Mouse (Mus musculus) MEL (cell line): Measurements from ENCODE around the gene Smc4. TPM values are rescaled to one million over a fixed set of nuclear protein-coding genes. Genes with fewer than 3 reads are reported as not detected.

ENCODE experiments used
- DNase-seq: peaks from one replicate; pipeline ENCODE4 v3.0.0; 2011; ENCODE audit warnings: low read depth, low spot score
- H3K27ac ChIP-seq: 2 replicates; pipeline ENCODE4 v1.5.1; 2012; ENCODE audit warnings: low read depth, mild to moderate bottlenecking, control low read depth, low read length, moderate library complexity; ENCODE audit not compliant: control insufficient read depth
- H3K27me3 ChIP-seq, 2 experiments: fragments of 150-350 bp in 1 of 2; sonication (generic) in 1 of 2; 2 replicates each; pipeline ENCODE4 v1.6.1; 2012; ENCODE audit warnings: low read length in 2 of 2, mild to moderate bottlenecking in 2 of 2, improper control_type of control experiment in 1 of 2, moderate library complexity in 1 of 2; ENCODE audit not compliant: insufficient read depth in 2 of 2, control insufficient read depth in 1 of 2
- H3K36me3 ChIP-seq, 2 experiments: 2 replicates each; pipeline ENCODE4 v1.6.1; 2012 to 2014; ENCODE audit warnings: low read length in 2 of 2, improper control_type of control experiment in 1 of 2, inconsistent platforms in 1 of 2, mild to moderate bottlenecking in 1 of 2; ENCODE audit not compliant: insufficient read depth in 2 of 2, control insufficient read depth in 1 of 2
- H3K4me1 ChIP-seq, 2 experiments: fragments of 150-350 bp in 1 of 2; sonication (generic) in 1 of 2; 2 replicates each; pipeline ENCODE4 v1.6.1; 2012; ENCODE audit warnings: low read length in 2 of 2, improper control_type of control experiment in 1 of 2, mild to moderate bottlenecking in 1 of 2; ENCODE audit not compliant: insufficient read depth in 2 of 2, control insufficient read depth in 1 of 2
- H3K4me3 ChIP-seq, 2 experiments: fragments of 150-350 bp in 1 of 2; sonication (generic) in 1 of 2; 2 replicates each; pipeline ENCODE4 v1.5.1; 2012; ENCODE audit warnings: low read depth in 2 of 2, low read length in 2 of 2, mild to moderate bottlenecking in 2 of 2, moderate library complexity in 2 of 2, control low read depth in 1 of 2, improper control_type of control experiment in 1 of 2; ENCODE audit not compliant: control insufficient read depth in 1 of 2, insufficient read depth in 1 of 2
- H3K79me2 ChIP-seq: 2 replicates; pipeline ENCODE4 v1.6.1; 2012; ENCODE audit warnings: mild to moderate bottlenecking, low read length, moderate library complexity; ENCODE audit not compliant: control insufficient read depth, poor library complexity, insufficient read depth
- H3K9ac ChIP-seq: 2 replicates; pipeline ENCODE4 v1.6.1; 2012; ENCODE audit warnings: low read depth, mild to moderate bottlenecking, control low read depth, low read length, moderate library complexity; ENCODE audit not compliant: control insufficient read depth, poor library complexity, severe bottlenecking
- H3K9me3 ChIP-seq: fragments of 150-350 bp; sonication (generic); replicated peaks from 2 replicates; pipeline ENCODE4 v1.6.1; 2012; ENCODE audit warnings: mild to moderate bottlenecking, low read length, improper control_type of control experiment, moderate library complexity; ENCODE audit not compliant: insufficient read depth
- CHD1 ChIP-seq: IDR thresholded peaks from 2 replicates; pipeline ENCODE4 v1.6.1; 2012; ENCODE audit warnings: low read depth, mild to moderate bottlenecking, inconsistent platforms, low read length, improper control_type of control experiment
- CHD2 ChIP-seq: IDR thresholded peaks from 2 replicates; pipeline ENCODE4 v1.6.1; 2011; ENCODE audit warnings: low read length, improper control_type of control experiment
- CTCF ChIP-seq, 3 experiments: IDR thresholded peaks in 2 of 3; conservative IDR thresholded peaks in 1 of 3; 2 replicates each; pipeline ENCODE4 v1.5.1; 2011 to 2012; ENCODE audit warnings: low read length in 3 of 3, low read depth in 2 of 3, mild to moderate bottlenecking in 2 of 3, improper control_type of control experiment in 1 of 3, inconsistent platforms in 1 of 3, mixed read lengths in 1 of 3, moderate library complexity in 1 of 3; ENCODE audit not compliant: control insufficient read depth in 1 of 3, insufficient read depth in 1 of 3, poor library complexity in 1 of 3, severe bottlenecking in 1 of 3
- ELF1 ChIP-seq: IDR thresholded peaks from 2 replicates; pipeline ENCODE4 v1.6.1; 2014; ENCODE audit warnings: low read depth, mild to moderate bottlenecking, inconsistent platforms, low read length, improper control_type of control experiment, moderate library complexity
- EP300 ChIP-seq, 2 experiments: IDR thresholded peaks; 2 replicates each; pipeline ENCODE4 v1.6.1; 2011; ENCODE audit warnings: improper control_type of control experiment in 2 of 2, low read length in 2 of 2, low read depth in 1 of 2, mild to moderate bottlenecking in 1 of 2
- ETS1 ChIP-seq: IDR thresholded peaks from 2 replicates; pipeline ENCODE4 v1.6.1; 2012; ENCODE audit warnings: low read depth, mild to moderate bottlenecking, inconsistent platforms, low read length, improper control_type of control experiment, moderate library complexity
- GABPA ChIP-seq: IDR thresholded peaks from 2 replicates; pipeline ENCODE4 v1.6.1; 2012; ENCODE audit warnings: low read depth, mild to moderate bottlenecking, inconsistent platforms, low read length, improper control_type of control experiment, moderate library complexity
- JUND ChIP-seq: IDR thresholded peaks from 2 replicates; pipeline ENCODE4 v1.6.1; 2011; ENCODE audit warnings: low read depth, mild to moderate bottlenecking, improper control_type of control experiment, low read length
- MAZ ChIP-seq: IDR thresholded peaks from 2 replicates; pipeline ENCODE4 v1.6.1; 2012; ENCODE audit warnings: low read depth, mild to moderate bottlenecking, inconsistent platforms, low read length, improper control_type of control experiment
- MXI1 ChIP-seq: IDR thresholded peaks from 2 replicates; pipeline ENCODE4 v1.6.1; 2011; ENCODE audit warnings: mild to moderate bottlenecking, low read depth, low read length, improper control_type of control experiment
- MYB ChIP-seq: IDR thresholded peaks from 2 replicates; pipeline ENCODE4 v1.6.1; 2011; ENCODE audit warnings: mild to moderate bottlenecking, low read depth, low read length, improper control_type of control experiment
- POLR2AphosphoS2 ChIP-seq: IDR thresholded peaks from 2 replicates; pipeline ENCODE4 v1.6.1; 2011; ENCODE audit warnings: low read length, improper control_type of control experiment
- POLR2AphosphoS5 ChIP-seq: IDR thresholded peaks from 2 replicates; pipeline ENCODE4 v1.6.1; 2012; ENCODE audit warnings: low read depth, borderline replicate concordance, mild to moderate bottlenecking, inconsistent platforms, low read length, moderate library complexity, mixed read lengths
- RCOR1 ChIP-seq: IDR thresholded peaks from 2 replicates; pipeline ENCODE4 v1.6.1; 2012; ENCODE audit warnings: low read depth, mild to moderate bottlenecking, inconsistent platforms, low read length, improper control_type of control experiment
- SIN3A ChIP-seq: IDR thresholded peaks from 2 replicates; pipeline ENCODE4 v1.6.1; 2012; ENCODE audit warnings: low read length, improper control_type of control experiment, inconsistent platforms
- TBP ChIP-seq: IDR thresholded peaks from 2 replicates; pipeline ENCODE4 v1.8.0; 2011; ENCODE audit warnings: low read depth, low read length, improper control_type of control experiment
- TCF12 ChIP-seq: IDR thresholded peaks from 2 replicates; pipeline ENCODE4 v1.6.1; 2014; ENCODE audit warnings: low read depth, mild to moderate bottlenecking, inconsistent platforms, low read length, improper control_type of control experiment, moderate library complexity
- UBTF ChIP-seq: IDR thresholded peaks from 2 replicates; pipeline ENCODE4 v1.6.1; 2012; ENCODE audit warnings: low read depth, mild to moderate bottlenecking, inconsistent platforms, low read length, improper control_type of control experiment, moderate library complexity, borderline replicate concordance; ENCODE audit not compliant: insufficient read depth
- USF1 ChIP-seq: IDR thresholded peaks from 2 replicates; pipeline ENCODE4 v1.6.1; 2014; ENCODE audit warnings: low read depth, mild to moderate bottlenecking, inconsistent platforms, low read length, improper control_type of control experiment, moderate library complexity
- ZC3H11A ChIP-seq: IDR thresholded peaks from 2 replicates; pipeline ENCODE4 v1.6.1; 2012; ENCODE audit warnings: low read depth, mild to moderate bottlenecking, inconsistent platforms, low read length, improper control_type of control experiment
- ZKSCAN1 ChIP-seq: IDR thresholded peaks from 2 replicates; pipeline ENCODE4 v1.6.1; 2012; ENCODE audit warnings: low read depth, mild to moderate bottlenecking, inconsistent platforms, low read length, improper control_type of control experiment, moderate library complexity
- ZNF384 ChIP-seq: IDR thresholded peaks from 2 replicates; pipeline ENCODE4 v1.6.1; 2012; ENCODE audit warnings: low read depth, mild to moderate bottlenecking, inconsistent platforms, low read length, improper control_type of control experiment
- polyA plus RNA-seq, 2 experiments: library from polyadenylated mRNA; stranded (reverse) in 1 of 2; unstranded in 1 of 2; fragments of >175 nt in 1 of 2; fragments of >200 nt in 1 of 2; gene quantifications; 2 replicates each; pipeline versions ENCODE4 v1.2.1 to v1.2.4; 2012; ENCODE audit warnings: low replicate concordance in 2 of 2, low read depth in 1 of 2; ENCODE audit not compliant: insufficient read length in 2 of 2, insufficient read depth in 1 of 2, missing spikeins in 1 of 2
- total RNA-seq: library from RNA; depleted of rRNA; stranded (reverse); fragments of 300-350 nt; gene quantifications from 2 replicates; pipeline ENCODE4 v1.2.3, GENCODE M21; 2012

Smc4 gene
- total and polyA plus RNA-seq, 3 experiments: 75.9 to 1,112 (median 88.7) TPM

- TF ChIP-seq MAZ (0 out of 2 replicates have a peak, but pooled peaks have one; percentile 15), MYB (peak; percentile 85), GABPA (no peak), TBP (no peak), USF1 (0 out of 2 replicates have a peak, but pooled peaks have one; percentile 35), UBTF (no peak), ELF1 (no peak), ETS1 (peak; percentile 88), CHD1 (no peak)
Measured at GRCm38 (mm10) chr3:69054760-69055432, 50.4 kb downstream of the Smc4 start (continued).

GRCm38 (mm10) chr3:69055871-69056270 lies 51.3 kb downstream of the Smc4 start:
- peaks cover 0 to 30% of the 10 kb centered on the region in 2 experiments; a peak in 2 of 4 replicates for H3K36me3 ChIP-seq
- H3K9ac ChIP-seq: no peak overlapping the region
- H3K79me2 ChIP-seq: no peaks in the 10 kb centered on the region
- DNase-seq: no peak
- H3K27ac ChIP-seq: no peak overlapping the region; the same call in 1 of the 2 replicates
- no peak overlapping the region for H3K4me3 ChIP-seq
- TF ChIP-seq ZNF384 (no peak), SIN3A (no peak), ZKSCAN1 (no peak), MXI1 (no peak), CHD1 (no peak), CTCF (IDR thresholded peaks at IDR 0.05 in 2 of 3, conservative IDR thresholded peaks at IDR 0.05 in 1 of 3; ENCODE audit: control insufficient read depth in 1 of 3, insufficient read depth in 1 of 3, low read depth in 2 of 3, low read length in 3 of 3, poor library complexity in 1 of 3, severe bottlenecking in 1 of 3) (no peak), CHD2 (no peak)
- H3K4me1 ChIP-seq: peaks cover 19 to 36% of the 10 kb centered on the region in 2 experiments
- no peaks in the 10 kb centered on the region for H3K9me3 ChIP-seq
- no peaks in the 10 kb centered on the region for H3K27me3 ChIP-seq

GRCm38 (mm10) chr3:69060672-69061071 lies 56.1 kb downstream of the Smc4 start:
- no peaks in the 10 kb centered on the region for H3K9me3 ChIP-seq
- TF ChIP-seq UBTF: no peak
- no peak for TF ChIP-seq TCF12
- no peak for TF ChIP-seq EP300 (IDR thresholded peaks at IDR 0.05; ENCODE audit: low read depth in 1 of 2, low read length in 2 of 2)
- no peak for TF ChIP-seq RCOR1
- TF ChIP-seq TBP: no peak
- no peak for TF ChIP-seq JUND
- TF ChIP-seq ZC3H11A: no peak
- TF ChIP-seq POLR2AphosphoS5: no peak
- no peak for TF ChIP-seq ELF1
- no peak for TF ChIP-seq POLR2AphosphoS2
- TF ChIP-seq, all 39 proteins: peak for 0
- no peak overlapping the region for H3K9ac ChIP-seq
- no peaks in the 10 kb centered on the region for H3K79me2 ChIP-seq
- no peak overlapping the region for H3K27ac ChIP-seq
- H3K36me3 ChIP-seq: peaks cover 0 to 29% of the 10 kb centered on the region in 2 experiments; a peak in 2 of 4 replicates
- peak; percentile 45 for DNase-seq
- no peak overlapping the region for H3K4me3 ChIP-seq
- peaks cover 15 to 23% of the 10 kb centered on the region in 2 experiments for H3K4me1 ChIP-seq
- H3K27me3 ChIP-seq: no peaks in the 10 kb centered on the region
